Mouse (Mus musculus): ENCODE results near the gene Lpp. TPM values are rescaled to one million over a fixed set of nuclear protein-coding genes. Genes with fewer than 3 reads are reported as not detected.

Lpp gene
- polyA plus RNA-seq, 1 experiment, result 256 TPM

- no peak for TF ChIP-seq CTCF (IDR thresholded peaks at IDR 0.05; ENCODE audit: borderline replicate concordance, insufficient read depth, low read length)
- no peak for TF ChIP-seq POLR2A (IDR thresholded peaks at IDR 0.05; ENCODE audit: low read depth, low read length)
- no peak overlapping the region for H3K4me3 ChIP-seq (ENCODE audit: insufficient read depth, low read length)
These were observed 50.2 kb downstream of the Lpp start for GRCm38 (mm10) chr16:24443555-24443954.

GRCm38 (mm10) chr16:24444818-24445217 is 51.5 kb downstream of the Lpp start:
- peaks cover 44% of the 10 kb centered on the region for H3K4me1 ChIP-seq (ENCODE audit: control insufficient read depth, insufficient read depth, low read length)

More at GRCm38 (mm10) chr16:24443555-24443954, 50.2 kb downstream of the Lpp start:
- Histone ChIP-seq H3K4me1 (ENCODE audit: control insufficient read depth, insufficient read depth, low read length) (peaks cover 54% of the 10 kb centered on the region), H3K27ac (ENCODE audit: insufficient read depth, low read length) (peak overlapping the region; percentile 85)

GRCm38 (mm10) chr16:24445473-24445872 is 52.2 kb downstream of the Lpp start:
- Histone ChIP-seq H3K4me1 (ENCODE audit: control insufficient read depth, insufficient read depth, low read length) (peaks cover 41% of the 10 kb centered on the region), H3K4me3 (ENCODE audit: insufficient read depth, low read length) (no peak overlapping the region), H3K27ac (ENCODE audit: insufficient read depth, low read length) (0 out of 2 replicates have a peak overlapping the region, but pooled peaks have one; percentile 85)
- no peak for TF ChIP-seq CTCF (IDR thresholded peaks at IDR 0.05; ENCODE audit: borderline replicate concordance, insufficient read depth, low read length)
- no peak for TF ChIP-seq POLR2A (IDR thresholded peaks at IDR 0.05; ENCODE audit: low read depth, low read length)

More at GRCm38 (mm10) chr16:24444818-24445217, 51.5 kb downstream of the Lpp start:
- TF ChIP-seq POLR2A (IDR thresholded peaks at IDR 0.05; ENCODE audit: low read depth, low read length), result no peak
- Histone ChIP-seq H3K27ac (ENCODE audit: insufficient read depth, low read length) (peak overlapping the region; percentile 85), H3K4me3 (ENCODE audit: insufficient read depth, low read length) (no peak overlapping the region)

GRCm38 (mm10) chr16:24446449-24446848 is 53.1 kb downstream of the Lpp start:
- H3K4me1 ChIP-seq (ENCODE audit: control insufficient read depth, insufficient read depth, low read length), result peaks cover 37% of the 10 kb centered on the region
- peak overlapping the region; percentile 44; the same call in 1 of the 2 replicates for H3K27ac ChIP-seq (ENCODE audit: insufficient read depth, low read length)
- no peak overlapping the region for H3K4me3 ChIP-seq (ENCODE audit: insufficient read depth, low read length)
- TF ChIP-seq CTCF (IDR thresholded peaks at IDR 0.05; ENCODE audit: borderline replicate concordance, insufficient read depth, low read length) (no peak), POLR2A (IDR thresholded peaks at IDR 0.05; ENCODE audit: low read depth, low read length) (no peak)

- no peak for TF ChIP-seq CTCF (IDR thresholded peaks at IDR 0.05; ENCODE audit: borderline replicate concordance, insufficient read depth, low read length)
- peak; percentile 67 for TF ChIP-seq POLR2A (IDR thresholded peaks at IDR 0.05; ENCODE audit: low read depth, low read length)
- Histone ChIP-seq H3K4me1 (ENCODE audit: control insufficient read depth, insufficient read depth, low read length) (peaks cover 39% of the 10 kb centered on the region), H3K27ac (ENCODE audit: insufficient read depth, low read length) (peak overlapping the region; percentile 100), H3K4me3 (ENCODE audit: insufficient read depth, low read length) (peak overlapping the region; percentile 93)
These were observed 54.6 kb downstream of the Lpp start for GRCm38 (mm10) chr16:24447666-24448492.

- H3K4me3 ChIP-seq (ENCODE audit: insufficient read depth, low read length), result peak overlapping the region; percentile 93
- TF ChIP-seq POLR2A (IDR thresholded peaks at IDR 0.05; ENCODE audit: low read depth, low read length) (peak; percentile 48; the same call in 1 of the 2 replicates), CTCF (IDR thresholded peaks at IDR 0.05; ENCODE audit: borderline replicate concordance, insufficient read depth, low read length) (no peak)
- peak overlapping the region; percentile 97 for H3K27ac ChIP-seq (ENCODE audit: insufficient read depth, low read length)
- H3K4me1 ChIP-seq (ENCODE audit: control insufficient read depth, insufficient read depth, low read length), result peaks cover 38% of the 10 kb centered on the region
These were observed 55.2 kb downstream of the Lpp start for GRCm38 (mm10) chr16:24448493-24448845.

- Histone ChIP-seq H3K4me3 (ENCODE audit: insufficient read depth, low read length) (peak overlapping the region; percentile 93), H3K4me1 (ENCODE audit: control insufficient read depth, insufficient read depth, low read length) (peaks cover 34% of the 10 kb centered on the region), H3K27ac (ENCODE audit: insufficient read depth, low read length) (peak overlapping the region; percentile 97)
- peak; percentile 42 for TF ChIP-seq POLR2A (IDR thresholded peaks at IDR 0.05; ENCODE audit: low read depth, low read length)
- TF ChIP-seq CTCF (IDR thresholded peaks at IDR 0.05; ENCODE audit: borderline replicate concordance, insufficient read depth, low read length), result no peak
These were observed 56.5 kb downstream of the Lpp start for GRCm38 (mm10) chr16:24449806-24450205.

GRCm38 (mm10) chr16:24450256-24450655 is 56.9 kb downstream of the Lpp start:
- H3K4me1 ChIP-seq (ENCODE audit: control insufficient read depth, insufficient read depth, low read length), result peaks cover 30% of the 10 kb centered on the region
- peak overlapping the region; percentile 56 for H3K4me3 ChIP-seq (ENCODE audit: insufficient read depth, low read length)
- TF ChIP-seq CTCF (IDR thresholded peaks at IDR 0.05; ENCODE audit: borderline replicate concordance, insufficient read depth, low read length) (no peak), POLR2A (IDR thresholded peaks at IDR 0.05; ENCODE audit: low read depth, low read length) (no peak; the same call in 1 of the 2 replicates)
- H3K27ac ChIP-seq (ENCODE audit: insufficient read depth, low read length), result peak overlapping the region; percentile 76

GRCm38 (mm10) chr16:24451123-24451522 is 57.8 kb downstream of the Lpp start:
- H3K4me3 ChIP-seq (ENCODE audit: insufficient read depth, low read length), result peak overlapping the region; percentile 23
- H3K27ac ChIP-seq (ENCODE audit: insufficient read depth, low read length), result peak overlapping the region; percentile 5; the same call in 1 of the 2 replicates
- TF ChIP-seq POLR2A (IDR thresholded peaks at IDR 0.05; ENCODE audit: low read depth, low read length) (no peak), CTCF (IDR thresholded peaks at IDR 0.05; ENCODE audit: borderline replicate concordance, insufficient read depth, low read length) (no peak)
- H3K4me1 ChIP-seq (ENCODE audit: control insufficient read depth, insufficient read depth, low read length), result peaks cover 30% of the 10 kb centered on the region

- TF ChIP-seq POLR2A (IDR thresholded peaks at IDR 0.05; ENCODE audit: low read depth, low read length), result no peak
- TF ChIP-seq CTCF (IDR thresholded peaks at IDR 0.05; ENCODE audit: borderline replicate concordance, insufficient read depth, low read length), result no peak
- Histone ChIP-seq H3K4me1 (ENCODE audit: control insufficient read depth, insufficient read depth, low read length) (peaks cover 25% of the 10 kb centered on the region), H3K4me3 (ENCODE audit: insufficient read depth, low read length) (0 out of 2 replicates have a peak overlapping the region, but pooled peaks have one; percentile 8), H3K27ac (ENCODE audit: insufficient read depth, low read length) (peak overlapping the region; percentile 28)
These were observed 60.2 kb downstream of the Lpp start for GRCm38 (mm10) chr16:24453536-24453935.
